Mouse (Mus musculus): ENCODE data around the gene Defb26.

Gene Defb26

GRCm38 (mm10) chr2:152464570-152465150 is 46.8 kb downstream of the Defb26 start, which contains the start of gene Defb23:
Gene Defb23, minus strand, starts transcription at chr2:152464620.
- DNase-seq (ENCODE audit: low spot score) = no peak

- no peak for DNase-seq (ENCODE audit: low spot score)
Measured at GRCm38 (mm10) chr2:152459241-152459640, 52.3 kb downstream of the Defb26 start.

Measured in ovary, postnatal 10 days (tissue).